Mouse (Mus musculus): ENCODE measurements around the gene Ppp4r1. TPM values are rescaled to one million over a fixed set of nuclear protein-coding genes. Genes with fewer than 3 reads are reported as not detected.

The Ppp4r1 gene
- 17.9 and 28.6 TPM in 2 replicates for polyA plus RNA-seq (2011; ENCODE audit: insufficient read depth, insufficient read length, low replicate concordance, missing spikeins)

DNA sequence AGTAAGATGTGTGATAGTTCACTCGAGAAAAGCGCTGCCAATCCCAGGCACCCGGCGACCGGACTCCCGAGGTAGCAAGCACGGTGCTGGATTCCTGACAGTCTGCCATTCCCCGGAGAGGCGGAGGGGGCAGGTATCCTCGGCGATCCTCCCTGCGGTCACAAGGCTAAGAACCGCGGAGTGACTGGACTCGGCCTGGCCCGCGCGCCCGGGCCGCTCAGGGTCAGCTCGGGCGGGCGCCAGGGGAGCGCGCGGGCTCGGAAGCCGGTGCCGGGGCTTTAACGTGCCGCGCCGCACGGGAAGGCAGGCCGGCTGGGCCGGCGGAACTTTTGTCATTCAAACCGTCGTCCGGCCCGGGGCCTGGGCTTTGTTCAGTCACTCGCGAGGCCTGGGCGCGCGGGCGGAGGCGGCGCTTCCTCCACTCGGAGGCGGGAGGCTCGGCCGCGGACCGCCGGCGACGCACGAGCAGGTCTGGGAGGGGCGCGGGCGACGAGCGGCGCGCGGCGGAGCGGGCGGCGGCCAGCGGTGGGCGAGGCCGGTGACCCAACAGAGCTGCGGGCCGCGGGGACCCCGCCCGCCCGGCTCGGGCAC is at the start of gene Ppp4r1:
TSS of gene Ppp4r1 (plus strand) at position 23 of the 591 bp plus-strand sequence.
- WGBS, result 5% methylated on average over 81 of the region's 81 CpGs
- no peaks in the 10 kb centered on the region; the same call in 1 of the 2 replicates for H3K4me1 ChIP-seq (ENCODE audit: control insufficient read depth, insufficient read depth, low read length)
- TF ChIP-seq POLR2A (IDR thresholded peaks at IDR 0.05; ENCODE audit: borderline replicate concordance, control insufficient read depth, low read depth, low read length), result peak; percentile 13; the same call in 1 of the 2 replicates
- no peak for TF ChIP-seq CTCF (IDR thresholded peaks at IDR 0.05; ENCODE audit: control insufficient read depth, insufficient read depth, low read length)
- H3K27ac ChIP-seq (ENCODE audit: control insufficient read depth, insufficient read depth, low read depth, low read length, poor library complexity), result peak within 1 kb of the TSS; percentile 100
- H3K4me3 ChIP-seq (replicated peaks; ENCODE audit: control insufficient read depth, low read depth, low read length), result peak within 1 kb of the TSS; percentile 78

DNA sequence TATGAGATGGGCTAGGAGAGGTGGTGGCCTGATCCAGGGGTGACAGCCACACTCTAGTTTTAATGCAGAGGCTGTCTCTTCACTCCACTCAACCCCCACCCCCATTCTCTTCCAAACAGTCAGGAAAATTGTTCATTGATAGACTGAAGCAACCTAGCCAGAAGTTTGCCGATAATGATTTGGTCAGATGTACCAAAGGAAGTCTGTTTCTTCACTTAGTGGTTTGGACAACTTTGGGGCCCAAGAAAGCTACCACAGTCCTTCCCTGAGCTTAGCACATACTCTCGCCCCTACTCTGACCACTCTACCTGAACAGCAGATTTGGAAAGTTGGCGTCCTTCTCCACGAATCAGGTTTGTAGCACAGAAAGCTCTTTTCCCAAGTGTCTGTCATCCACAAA is 49.7 kb upstream of the Ppp4r1 start:
- 31% methylated on average over 4 of the region's 4 CpGs for WGBS
- H3K27ac ChIP-seq (ENCODE audit: control insufficient read depth, insufficient read depth, low read depth, low read length, poor library complexity), result peak overlapping the region; percentile 67; the same call in 1 of the 2 replicates

DNA sequence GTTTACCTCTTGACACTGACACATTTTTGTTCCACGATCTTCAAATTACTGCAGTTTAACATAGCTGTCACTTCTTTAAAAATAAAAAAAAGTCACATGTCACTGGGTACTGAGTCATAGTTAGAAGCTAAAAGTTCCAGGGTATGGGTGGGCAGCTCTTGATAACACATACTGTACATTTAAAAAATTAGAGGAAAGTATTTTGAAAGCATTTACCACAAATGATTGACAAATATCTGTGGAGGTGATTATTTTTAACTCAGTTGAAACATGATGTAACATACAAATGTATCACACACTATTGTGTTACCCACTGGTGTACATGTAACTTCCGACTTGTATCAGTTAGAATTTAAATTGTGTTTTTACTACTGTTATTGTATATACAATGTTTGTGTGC is 47.3 kb upstream of the Ppp4r1 start:
- TF ChIP-seq CTCF (IDR thresholded peaks at IDR 0.05; ENCODE audit: control insufficient read depth, insufficient read depth, low read length) (no peak), POLR2A (IDR thresholded peaks at IDR 0.05; ENCODE audit: borderline replicate concordance, control insufficient read depth, low read depth, low read length) (no peak)
- Histone ChIP-seq H3K4me1 (ENCODE audit: control insufficient read depth, insufficient read depth, low read length) (peaks cover 10% of the 10 kb centered on the region), H3K4me3 (replicated peaks; ENCODE audit: control insufficient read depth, low read depth, low read length) (no peak overlapping the region), H3K27ac (ENCODE audit: control insufficient read depth, insufficient read depth, low read depth, low read length, poor library complexity) (no peak overlapping the region)
- 41% methylated on average over 2 of the region's 2 CpGs for WGBS

More for the DNA sequence above, 49.7 kb upstream of the Ppp4r1 start:
- H3K4me3 ChIP-seq (replicated peaks; ENCODE audit: control insufficient read depth, low read depth, low read length), result no peak overlapping the region
- peaks cover 12% of the 10 kb centered on the region for H3K4me1 ChIP-seq (ENCODE audit: control insufficient read depth, insufficient read depth, low read length)
- no peak for TF ChIP-seq POLR2A (IDR thresholded peaks at IDR 0.05; ENCODE audit: borderline replicate concordance, control insufficient read depth, low read depth, low read length)
- TF ChIP-seq CTCF (IDR thresholded peaks at IDR 0.05; ENCODE audit: control insufficient read depth, insufficient read depth, low read length), result no peak

DNA sequence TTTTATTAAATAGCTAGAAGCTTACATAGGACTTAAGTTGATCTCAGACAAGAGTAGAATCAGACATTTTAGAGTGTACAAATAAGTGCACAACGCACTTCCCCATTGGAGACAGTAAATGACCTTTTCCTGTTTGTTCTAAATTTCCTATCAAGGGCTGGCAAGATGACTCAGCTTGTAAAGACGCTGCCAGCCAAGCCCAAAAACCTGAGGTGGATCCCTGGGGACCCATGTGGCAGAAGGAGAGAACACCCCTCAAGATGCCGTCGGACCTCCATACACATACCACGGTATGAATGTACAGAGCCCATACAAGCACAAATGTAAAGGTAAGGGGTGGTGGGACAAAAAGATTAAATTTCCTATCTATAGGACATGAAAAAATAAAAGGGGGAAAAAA is 45.2 kb upstream of the Ppp4r1 start:
- H3K4me1 ChIP-seq (ENCODE audit: control insufficient read depth, insufficient read depth, low read length), result peaks cover 5% of the 10 kb centered on the region
- peak overlapping the region; percentile 35 for H3K4me3 ChIP-seq (replicated peaks; ENCODE audit: control insufficient read depth, low read depth, low read length)
- 21% methylated on average over 5 of the region's 5 CpGs for WGBS
- peak overlapping the region; percentile 45; the same call in 1 of the 2 replicates for H3K27ac ChIP-seq (ENCODE audit: control insufficient read depth, insufficient read depth, low read depth, low read length, poor library complexity)
- TF ChIP-seq CTCF (IDR thresholded peaks at IDR 0.05; ENCODE audit: control insufficient read depth, insufficient read depth, low read length), result no peak
- no peak for TF ChIP-seq POLR2A (IDR thresholded peaks at IDR 0.05; ENCODE audit: borderline replicate concordance, control insufficient read depth, low read depth, low read length)

DNA sequence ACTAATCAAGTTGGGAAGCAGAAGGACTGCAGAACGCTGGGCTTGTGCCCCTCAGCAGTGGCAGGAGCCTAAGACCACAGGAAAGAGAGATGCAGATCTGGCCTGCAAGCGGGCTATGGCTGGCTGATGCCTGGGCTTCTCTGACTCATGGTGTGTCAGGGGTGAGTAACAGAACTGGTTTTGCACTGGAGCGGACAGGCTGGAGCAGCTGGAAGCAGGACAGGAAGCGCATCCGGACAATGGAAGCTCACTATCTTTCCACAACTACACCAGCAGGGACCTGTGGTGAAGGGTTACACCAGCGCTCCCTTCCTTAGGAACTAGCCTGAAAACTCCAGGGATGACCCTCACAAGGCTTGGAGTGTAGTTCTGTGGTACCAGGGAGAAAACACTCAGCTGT is 44.8 kb upstream of the Ppp4r1 start:
- peaks cover 3% of the 10 kb centered on the region for H3K4me1 ChIP-seq (ENCODE audit: control insufficient read depth, insufficient read depth, low read length)
- peak overlapping the region; percentile 45 for H3K27ac ChIP-seq (ENCODE audit: control insufficient read depth, insufficient read depth, low read depth, low read length, poor library complexity)
- no peak for TF ChIP-seq POLR2A (IDR thresholded peaks at IDR 0.05; ENCODE audit: borderline replicate concordance, control insufficient read depth, low read depth, low read length)
- TF ChIP-seq CTCF (IDR thresholded peaks at IDR 0.05; ENCODE audit: control insufficient read depth, insufficient read depth, low read length), result no peak
- WGBS, result 54% methylated on average over 6 of the region's 6 CpGs
- peak overlapping the region; percentile 4 for H3K4me3 ChIP-seq (replicated peaks; ENCODE audit: control insufficient read depth, low read depth, low read length)

DNA sequence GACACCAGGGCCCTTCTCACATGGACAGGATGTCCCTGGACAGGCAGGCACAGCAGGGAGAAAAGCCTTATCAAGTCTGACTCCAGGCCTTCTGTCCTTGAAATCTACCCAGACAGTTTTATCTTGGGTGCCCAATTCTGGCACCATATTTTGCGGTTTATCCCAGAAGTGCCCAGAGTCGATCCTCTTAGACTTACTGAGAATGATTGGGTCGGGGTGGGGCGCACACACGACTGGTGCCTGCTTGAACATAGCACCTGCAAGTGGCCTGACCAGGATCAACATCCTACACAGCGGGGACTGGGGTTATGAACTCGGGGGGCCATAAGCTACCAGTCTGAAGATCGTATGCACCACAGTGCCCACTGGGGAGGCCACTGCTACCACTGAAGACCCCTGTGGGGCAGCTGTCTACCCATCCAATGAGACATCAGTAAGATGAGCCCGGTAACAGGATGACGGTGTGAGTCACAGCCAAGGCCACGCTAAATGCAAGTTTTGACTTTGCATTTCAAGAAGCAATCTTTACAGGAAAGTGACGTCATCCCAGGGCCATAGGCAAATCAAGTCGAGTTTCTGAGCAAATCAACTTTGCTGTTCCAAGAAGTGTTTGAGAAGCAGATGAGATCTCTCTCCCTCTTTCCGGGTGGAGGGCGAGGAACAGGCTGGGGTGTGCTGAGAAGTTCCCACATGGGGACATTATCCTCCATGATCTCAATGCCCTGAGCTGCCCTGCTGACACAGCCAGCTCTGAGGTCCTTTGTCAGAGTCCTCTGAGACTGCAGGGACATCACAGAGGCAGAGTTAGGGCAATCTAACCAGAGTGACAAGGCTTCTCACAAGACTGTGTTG is 42.3 kb upstream of the Ppp4r1 start:
- 69% methylated on average over 15 of the region's 15 CpGs for WGBS
- no peak for TF ChIP-seq CTCF (IDR thresholded peaks at IDR 0.05; ENCODE audit: control insufficient read depth, insufficient read depth, low read length)
- TF ChIP-seq POLR2A (IDR thresholded peaks at IDR 0.05; ENCODE audit: borderline replicate concordance, control insufficient read depth, low read depth, low read length), result no peak
- Histone ChIP-seq H3K27ac (ENCODE audit: control insufficient read depth, insufficient read depth, low read depth, low read length, poor library complexity) (peak overlapping the region; percentile 24; the same call in 1 of the 2 replicates), H3K4me1 (ENCODE audit: control insufficient read depth, insufficient read depth, low read length) (no peaks in the 10 kb centered on the region; the same call in 1 of the 2 replicates), H3K4me3 (replicated peaks; ENCODE audit: control insufficient read depth, low read depth, low read length) (no peak overlapping the region)

DNA sequence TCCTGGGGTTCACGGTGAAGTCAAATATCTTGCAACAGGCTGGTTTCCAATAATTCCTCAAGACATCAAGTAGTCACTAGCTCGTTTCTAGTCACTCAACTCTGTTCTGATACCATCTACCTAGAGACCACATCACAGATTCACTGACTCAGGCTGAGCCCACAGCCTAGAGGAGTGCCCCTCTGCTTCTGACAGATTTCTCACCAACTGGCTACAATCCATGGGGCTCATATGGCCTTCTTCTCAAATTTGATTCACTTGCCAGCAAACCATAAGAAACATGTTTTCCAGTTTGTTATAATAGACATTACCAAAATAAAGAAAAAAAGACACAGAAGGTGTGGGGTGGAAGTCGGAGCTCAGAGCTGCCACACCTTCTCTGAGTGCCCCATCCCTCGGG is 40.8 kb upstream of the Ppp4r1 start:
- no peak for TF ChIP-seq POLR2A (IDR thresholded peaks at IDR 0.05; ENCODE audit: borderline replicate concordance, control insufficient read depth, low read depth, low read length)
- TF ChIP-seq CTCF (IDR thresholded peaks at IDR 0.05; ENCODE audit: control insufficient read depth, insufficient read depth, low read length), result no peak
- Histone ChIP-seq H3K4me1 (ENCODE audit: control insufficient read depth, insufficient read depth, low read length) (no peaks in the 10 kb centered on the region; the same call in 1 of the 2 replicates), H3K4me3 (replicated peaks; ENCODE audit: control insufficient read depth, low read depth, low read length) (no peak overlapping the region), H3K27ac (ENCODE audit: control insufficient read depth, insufficient read depth, low read depth, low read length, poor library complexity) (no peak overlapping the region)
- 81% methylated on average over 4 of the region's 4 CpGs for WGBS

DNA sequence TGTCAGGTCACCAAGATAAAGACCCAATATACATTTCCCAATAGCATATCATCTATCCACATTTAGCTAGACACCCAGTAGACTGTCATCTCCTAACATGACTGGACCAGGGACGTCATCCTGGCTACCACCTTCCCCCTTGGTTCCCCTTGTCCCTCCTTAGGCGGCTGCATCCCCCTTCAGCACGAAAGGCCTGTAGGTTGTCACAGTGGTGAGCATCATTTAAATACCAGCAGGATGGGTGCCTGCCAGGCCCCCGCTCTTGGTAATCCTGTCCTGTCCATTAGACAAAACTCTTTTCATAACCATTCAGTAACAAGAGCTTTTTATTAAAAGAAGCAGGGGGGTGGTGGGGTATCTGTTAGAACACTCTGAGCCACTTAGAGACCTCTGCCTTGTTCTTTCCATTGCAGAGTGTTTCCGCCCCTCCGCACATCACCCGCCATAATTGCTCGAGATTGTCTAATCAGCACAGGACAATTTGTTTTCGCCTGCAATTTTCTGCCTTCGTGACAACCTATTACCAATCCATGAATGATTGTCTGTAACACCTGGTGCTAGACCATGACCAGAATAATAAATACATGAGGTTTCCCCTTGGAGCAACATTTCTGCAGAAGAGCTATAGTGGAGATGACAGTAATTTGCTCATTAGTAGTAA is 40.0 kb upstream of the Ppp4r1 start:
- Histone ChIP-seq H3K4me1 (ENCODE audit: control insufficient read depth, insufficient read depth, low read length) (no peaks in the 10 kb centered on the region; the same call in 1 of the 2 replicates), H3K27ac (ENCODE audit: control insufficient read depth, insufficient read depth, low read depth, low read length, poor library complexity) (no peak overlapping the region), H3K4me3 (replicated peaks; ENCODE audit: control insufficient read depth, low read depth, low read length) (no peak overlapping the region)
- TF ChIP-seq CTCF (IDR thresholded peaks at IDR 0.05; ENCODE audit: control insufficient read depth, insufficient read depth, low read length), result no peak
- TF ChIP-seq POLR2A (IDR thresholded peaks at IDR 0.05; ENCODE audit: borderline replicate concordance, control insufficient read depth, low read depth, low read length), result no peak
- 88% methylated on average over 10 of the region's 10 CpGs for WGBS

All from bone marrow, adult 2 months (tissue).